Mouse (Mus musculus): ENCODE results near the gene Dhx58. TPM values are rescaled to one million over a fixed set of nuclear protein-coding genes. Genes with fewer than 3 reads are reported as not detected.

Dhx58 gene
- polyA plus RNA-seq, 1 experiment from 2014 or later, result 2.6 TPM

GRCm38 (mm10) chr11:100685371-100685770 lies 18.7 kb downstream of the Dhx58 start:
- Histone ChIP-seq H3K4me1 (replicated peaks; ENCODE audit: control insufficient read depth, insufficient read depth) (no peaks in the 10 kb centered on the region), H3K9ac (ENCODE audit: low read length) (no peak overlapping the region), H3K9me3 (ENCODE audit: control insufficient read depth, low read length) (no peaks in the 10 kb centered on the region), H3K4me3 (ENCODE audit: low read depth, low read length) (no peak overlapping the region), H3K4me2 (replicated peaks; ENCODE audit: low read depth) (no peak overlapping the region), H3K27me3 (ENCODE audit: control insufficient read depth, insufficient read depth, low read length) (no peaks in the 10 kb centered on the region), H3K27ac (replicated peaks) (no peak overlapping the region), H3K36me3 (ENCODE audit: control insufficient read depth, insufficient read depth, low read length) (no peaks in the 10 kb centered on the region)
- ATAC-seq (ENCODE audit: low FRiP score, low TSS enrichment) (no peak), DNase-seq (ENCODE audit: low spot score) (no peak)
- TF ChIP-seq EP300 (optimal IDR thresholded peaks at IDR 0.05), result no peak
- no peak for TF ChIP-seq CTCF (IDR thresholded peaks at IDR 0.05; ENCODE audit: low read depth)
- WGBS, result 93% methylated on average over 2 of the region's 3 CpGs

- Histone ChIP-seq H3K4me2 (replicated peaks; ENCODE audit: low read depth) (no peak overlapping the region), H3K27me3 (ENCODE audit: control insufficient read depth, insufficient read depth, low read length) (no peaks in the 10 kb centered on the region), H3K9me3 (ENCODE audit: control insufficient read depth, low read length) (no peaks in the 10 kb centered on the region), H3K36me3 (ENCODE audit: control insufficient read depth, insufficient read depth, low read length) (no peaks in the 10 kb centered on the region), H3K4me1 (replicated peaks; ENCODE audit: control insufficient read depth, insufficient read depth) (no peaks in the 10 kb centered on the region), H3K27ac (replicated peaks) (no peak overlapping the region), H3K4me3 (ENCODE audit: low read depth, low read length) (no peak overlapping the region), H3K9ac (ENCODE audit: low read length) (no peak overlapping the region)
- DNase-seq (ENCODE audit: low spot score) (no peak), ATAC-seq (ENCODE audit: low FRiP score, low TSS enrichment) (no peak)
- 75% methylated on average over 2 of the region's 2 CpGs for WGBS
- no peak for TF ChIP-seq CTCF (IDR thresholded peaks at IDR 0.05; ENCODE audit: low read depth)
- TF ChIP-seq EP300 (optimal IDR thresholded peaks at IDR 0.05), result no peak
These were observed 20.0 kb downstream of the Dhx58 start for GRCm38 (mm10) chr11:100684084-100684483.

GRCm38 (mm10) chr11:100682526-100682925 lies 21.5 kb downstream of the Dhx58 start:
- ATAC-seq (ENCODE audit: low FRiP score, low TSS enrichment), result no peak
- DNase-seq (ENCODE audit: low spot score), result no peak
- Histone ChIP-seq H3K9me3 (ENCODE audit: control insufficient read depth, low read length) (no peaks in the 10 kb centered on the region), H3K4me3 (ENCODE audit: low read depth, low read length) (no peak overlapping the region), H3K4me1 (replicated peaks; ENCODE audit: control insufficient read depth, insufficient read depth) (no peaks in the 10 kb centered on the region), H3K27me3 (ENCODE audit: control insufficient read depth, insufficient read depth, low read length) (no peaks in the 10 kb centered on the region), H3K27ac (replicated peaks) (no peak overlapping the region), H3K4me2 (replicated peaks; ENCODE audit: low read depth) (no peak overlapping the region), H3K36me3 (ENCODE audit: control insufficient read depth, insufficient read depth, low read length) (no peaks in the 10 kb centered on the region), H3K9ac (ENCODE audit: low read length) (no peak overlapping the region)
- no peak for TF ChIP-seq EP300 (optimal IDR thresholded peaks at IDR 0.05)
- TF ChIP-seq CTCF (IDR thresholded peaks at IDR 0.05; ENCODE audit: low read depth), result no peak
- WGBS, result 70% methylated on average over 5 of the region's 5 CpGs

DNA sequence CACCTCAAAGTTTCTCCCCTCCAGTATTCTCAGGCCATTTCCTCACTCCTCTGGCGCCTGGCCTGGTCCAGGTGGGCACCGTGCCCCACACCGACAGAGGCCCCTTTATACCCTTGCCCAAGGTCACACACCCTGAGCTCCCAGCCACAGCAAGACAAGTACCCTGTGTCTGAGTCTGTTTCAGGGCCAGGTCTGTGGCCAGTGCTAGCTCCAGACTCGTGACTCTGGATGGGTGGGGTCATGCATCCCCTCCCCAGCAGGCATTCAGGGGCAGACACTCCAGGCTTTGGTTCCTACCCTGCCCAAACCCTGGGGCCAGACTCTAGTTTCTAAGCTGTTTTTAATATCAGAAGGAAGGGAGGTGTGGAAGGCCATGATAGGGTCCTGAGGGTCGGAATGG lies 22.2 kb downstream of the Dhx58 start:
- ATAC-seq (ENCODE audit: low FRiP score, low TSS enrichment) (0 out of 2 replicates have a peak, but pooled peaks have one; percentile 15), DNase-seq (ENCODE audit: low spot score) (no peak)
- H3K36me3 ChIP-seq (ENCODE audit: control insufficient read depth, insufficient read depth, low read length), result no peaks in the 10 kb centered on the region
- no peak overlapping the region for H3K9ac ChIP-seq (ENCODE audit: low read length)
- H3K9me3 ChIP-seq (ENCODE audit: control insufficient read depth, low read length), result no peaks in the 10 kb centered on the region
- no peaks in the 10 kb centered on the region for H3K4me1 ChIP-seq (replicated peaks; ENCODE audit: control insufficient read depth, insufficient read depth)
- H3K4me3 ChIP-seq (ENCODE audit: low read depth, low read length), result no peak overlapping the region
- TF ChIP-seq CTCF (IDR thresholded peaks at IDR 0.05; ENCODE audit: low read depth), result no peak
- TF ChIP-seq EP300 (optimal IDR thresholded peaks at IDR 0.05), result no peak
- H3K27me3 ChIP-seq (ENCODE audit: control insufficient read depth, insufficient read depth, low read length), result no peaks in the 10 kb centered on the region
- 87% methylated on average over 5 of the region's 5 CpGs for WGBS
- H3K4me2 ChIP-seq (replicated peaks; ENCODE audit: low read depth), result no peak overlapping the region
- H3K27ac ChIP-seq (replicated peaks), result no peak overlapping the region

GRCm38 (mm10) chr11:100677810-100678209 lies 26.3 kb downstream of the Dhx58 start:
- H3K4me2 ChIP-seq (replicated peaks; ENCODE audit: low read depth), result no peak overlapping the region
- no peak overlapping the region for H3K4me3 ChIP-seq (ENCODE audit: low read depth, low read length)
- H3K27ac ChIP-seq (replicated peaks), result no peak overlapping the region
- no peaks in the 10 kb centered on the region for H3K4me1 ChIP-seq (replicated peaks; ENCODE audit: control insufficient read depth, insufficient read depth)
- ATAC-seq (ENCODE audit: low FRiP score, low TSS enrichment) (0 out of 2 replicates have a peak, but pooled peaks have one; percentile 2), DNase-seq (ENCODE audit: low spot score) (no peak)
- H3K9ac ChIP-seq (ENCODE audit: low read length), result no peak overlapping the region
- H3K36me3 ChIP-seq (ENCODE audit: control insufficient read depth, insufficient read depth, low read length), result no peaks in the 10 kb centered on the region
- no peaks in the 10 kb centered on the region for H3K27me3 ChIP-seq (ENCODE audit: control insufficient read depth, insufficient read depth, low read length)
- H3K9me3 ChIP-seq (ENCODE audit: control insufficient read depth, low read length), result no peaks in the 10 kb centered on the region
- TF ChIP-seq CTCF (IDR thresholded peaks at IDR 0.05; ENCODE audit: low read depth) (no peak), EP300 (optimal IDR thresholded peaks at IDR 0.05) (no peak)
- 36% methylated on average over 7 of the region's 7 CpGs for WGBS

- Histone ChIP-seq H3K27ac (replicated peaks) (no peak overlapping the region), H3K4me1 (replicated peaks; ENCODE audit: control insufficient read depth, insufficient read depth) (no peaks in the 10 kb centered on the region), H3K36me3 (ENCODE audit: control insufficient read depth, insufficient read depth, low read length) (no peaks in the 10 kb centered on the region), H3K9me3 (ENCODE audit: control insufficient read depth, low read length) (no peaks in the 10 kb centered on the region), H3K4me2 (replicated peaks; ENCODE audit: low read depth) (peak overlapping the region; percentile 31), H3K4me3 (ENCODE audit: low read depth, low read length) (peak overlapping the region; percentile 17), H3K9ac (ENCODE audit: low read length) (peak overlapping the region; percentile 47), H3K27me3 (ENCODE audit: control insufficient read depth, insufficient read depth, low read length) (no peaks in the 10 kb centered on the region)
- WGBS, result 4% methylated on average over 23 of the region's 23 CpGs
- ATAC-seq (ENCODE audit: low FRiP score, low TSS enrichment), result peak; percentile 61
- TF ChIP-seq CTCF (IDR thresholded peaks at IDR 0.05; ENCODE audit: low read depth) (no peak), EP300 (optimal IDR thresholded peaks at IDR 0.05) (no peak)
- peak; percentile 42 for DNase-seq (ENCODE audit: low spot score)
These were observed 30.9 kb downstream of the Dhx58 start for GRCm38 (mm10) chr11:100673169-100673568.

Measured in stomach, postnatal 0 days (tissue).